Mouse (Mus musculus) kidney, adult 2 months (tissue): Measurements from ENCODE around the gene Mindy1. TPM values are rescaled to one million over a fixed set of nuclear protein-coding genes. Genes with fewer than 3 reads are reported as not detected.

Experiments
- DNase-seq: peaks from one replicate; pipeline ENCODE4 v3.0.0; 2021
- H3K27ac ChIP-seq: fragments of 200-500 bp; 2 replicates; pipeline ENCODE4 v1.5.1; 2012; ENCODE audit warnings: low read depth, low read length, control low read depth, inconsistent platforms; ENCODE audit not compliant: insufficient read depth
- H3K27me3 ChIP-seq: fragments of 200-500 bp; replicated peaks from 2 replicates; pipeline ENCODE4 v1.6.1; 2012; ENCODE audit warnings: mild to moderate bottlenecking, moderate library complexity, low read length, inconsistent platforms; ENCODE audit not compliant: control insufficient read depth, insufficient read depth
- H3K36me3 ChIP-seq: fragments of 200-500 bp; 2 replicates; pipeline ENCODE4 v1.6.1; 2012; ENCODE audit warnings: mild to moderate bottlenecking, moderate library complexity, low read length, inconsistent platforms; ENCODE audit not compliant: control insufficient read depth, insufficient read depth
- H3K4me1 ChIP-seq: fragments of 200-500 bp; 2 replicates; pipeline ENCODE4 v1.6.1; 2011; ENCODE audit warnings: low read length; ENCODE audit not compliant: control insufficient read depth, insufficient read depth
- H3K4me3 ChIP-seq: fragments of 200-500 bp; 2 replicates; pipeline ENCODE4 v1.5.1; 2011; ENCODE audit warnings: mild to moderate bottlenecking, low read depth, low read length, control low read depth; ENCODE audit not compliant: insufficient read depth
- CTCF ChIP-seq: fragments of 200-500 bp; conservative IDR thresholded peaks from 2 replicates; pipeline ENCODE4 v1.5.1; 2011; ENCODE audit warnings: low read depth, mild to moderate bottlenecking, control low read depth, low read length, moderate library complexity, mixed read lengths; ENCODE audit not compliant: insufficient read depth, insufficient read length
- POLR2A ChIP-seq: fragments of 200-500 bp; IDR thresholded peaks from one replicate; pipeline ENCODE4 v1.6.1; 2011; ENCODE audit warnings: low read depth, low read length, control low read depth
- WGBS: fragments of 180-500 bp; shearing (Covaris S2); methylation state at CpG from one replicate; pipeline ENCODE4 v1.1.7; 2018; 5-methylcytosine and 5-hydroxymethylcytosine counted together
- polyA plus RNA-seq: library from polyadenylated mRNA; depleted of rRNA; stranded (reverse); fragments of >200 nt; gene quantifications from 2 replicates; pipeline ENCODE4 v1.2.3, GENCODE M21; 2012

Gene Mindy1
- polyA plus RNA-seq, 1 experiment: 120 TPM

- Histone ChIP-seq H3K36me3 (peaks cover 3% of the 10 kb centered on the region), H3K27ac (no peak overlapping the region), H3K4me3 (no peak overlapping the region), H3K4me1 (peaks cover 2% of the 10 kb centered on the region; the same call in 1 of the 2 replicates), H3K27me3 (no peaks in the 10 kb centered on the region)
- 72% methylated on average over 12 of the region's 12 CpGs for WGBS
- peak; percentile 18 for TF ChIP-seq POLR2A
- TF ChIP-seq CTCF: no peak
- peak; percentile 50 for DNase-seq
Measured at GRCm38 (mm10) chr3:95239971-95240370, 41.2 kb upstream of the Mindy1 start.

- DNase-seq: no peak
- no peaks in the 10 kb centered on the region for H3K27me3 ChIP-seq
- no peak overlapping the region for H3K27ac ChIP-seq
- 38% methylated on average over 17 of the region's 17 CpGs for WGBS
- TF ChIP-seq POLR2A (no peak), CTCF (no peak)
- H3K4me1 ChIP-seq: peaks cover 2% of the 10 kb centered on the region; the same call in 1 of the 2 replicates
- no peak overlapping the region for H3K4me3 ChIP-seq
- H3K36me3 ChIP-seq: no peaks in the 10 kb centered on the region; the same call in 1 of the 2 replicates
Measured at GRCm38 (mm10) chr3:95240900-95241299, 40.2 kb upstream of the Mindy1 start.

- Histone ChIP-seq H3K4me1 (peaks cover 2% of the 10 kb centered on the region; the same call in 1 of the 2 replicates), H3K27me3 (no peaks in the 10 kb centered on the region), H3K27ac (no peak within 1 kb of the TSS), H3K36me3 (no peaks in the 10 kb centered on the region), H3K4me3 (no peak within 1 kb of the TSS)
- no peak for DNase-seq
- no peak for TF ChIP-seq POLR2A
- TF ChIP-seq CTCF: no peak
- WGBS: 87% methylated on average over 7 of the region's 7 CpGs
Measured at GRCm38 (mm10) chr3:95241498-95241897, 39.6 kb upstream of the Mindy1 start, which contains the start of gene Gm128. Gm128 (minus strand) TSS chr3:95241598.

- no peak for TF ChIP-seq CTCF
- no peak for TF ChIP-seq POLR2A
Measured at GRCm38 (mm10) chr3:95243086-95243485, 38.1 kb upstream of the Mindy1 start.

GRCm38 (mm10) chr3:95246465-95247231, 34.5 kb upstream of the Mindy1 start:
- WGBS: 68% methylated on average over 5 of the region's 5 CpGs
- no peak for TF ChIP-seq CTCF
- TF ChIP-seq POLR2A: no peak
- peak; percentile 73 for DNase-seq

More at GRCm38 (mm10) chr3:95243086-95243485, 38.1 kb upstream of the Mindy1 start:
- no peak overlapping the region for H3K4me3 ChIP-seq
- no peaks in the 10 kb centered on the region for H3K36me3 ChIP-seq
- 77% methylated on average over 2 of the region's 2 CpGs for WGBS
- H3K4me1 ChIP-seq: peaks cover 2% of the 10 kb centered on the region; the same call in 1 of the 2 replicates
- no peak for DNase-seq
- no peaks in the 10 kb centered on the region for H3K27me3 ChIP-seq
- H3K27ac ChIP-seq: no peak overlapping the region

GRCm38 (mm10) chr3:95247660-95248336, 33.3 kb upstream of the Mindy1 start:
- Histone ChIP-seq H3K36me3 (no peaks in the 10 kb centered on the region), H3K27ac (no peak overlapping the region), H3K4me3 (no peak overlapping the region), H3K27me3 (no peaks in the 10 kb centered on the region), H3K4me1 (no peaks in the 10 kb centered on the region)
- no peak for DNase-seq
- 61% methylated on average over 1 of the region's 1 CpGs for WGBS
- TF ChIP-seq POLR2A (no peak), CTCF (no peak)

More at GRCm38 (mm10) chr3:95246465-95247231, 34.5 kb upstream of the Mindy1 start:
- H3K36me3 ChIP-seq: no peaks in the 10 kb centered on the region
- no peaks in the 10 kb centered on the region for H3K27me3 ChIP-seq
- no peaks in the 10 kb centered on the region for H3K4me1 ChIP-seq
- H3K4me3 ChIP-seq: no peak overlapping the region
- no peak overlapping the region for H3K27ac ChIP-seq

- Histone ChIP-seq H3K36me3 (no peaks in the 10 kb centered on the region; the same call in 1 of the 2 replicates), H3K27me3 (no peaks in the 10 kb centered on the region), H3K27ac (no peak overlapping the region), H3K4me3 (no peak overlapping the region), H3K4me1 (no peaks in the 10 kb centered on the region)
- TF ChIP-seq CTCF (no peak), POLR2A (no peak)
- DNase-seq: no peak
- WGBS: 77% methylated on average over 5 of the region's 5 CpGs
Measured at GRCm38 (mm10) chr3:95250361-95250760, 30.8 kb upstream of the Mindy1 start.
